Mouse (Mus musculus) lung, embryonic 16.5 days (tissue): ENCODE data around the gene Timm8a1. TPM values are rescaled to one million over a fixed set of nuclear protein-coding genes. Genes with fewer than 3 reads are reported as not detected.
"Not testable (repeated sequence)": the region's sequence is repeated elsewhere in the genome, so short reads cannot be mapped to it uniquely, and the experiment has no call there.

Experiments used
- ATAC-seq: fragments of 200-750 bp; cut with Nextera tagmentation; 2 replicates; pipeline ENCODE4 v1.8.0; 2017; ENCODE audit warnings: low read depth, mild to moderate bottlenecking, moderate library complexity
- H3K27ac ChIP-seq: fragments of 300-500 bp; sonication (generic); 2 replicates; pipeline ENCODE4 v1.5.1; 2014; ENCODE audit warnings: mild to moderate bottlenecking, control low read depth, low read length
- H3K27me3 ChIP-seq: fragments of 300-500 bp; sonication (generic); 2 replicates; pipeline ENCODE4 v1.6.1; 2014; ENCODE audit warnings: low read depth, low read length, mixed read lengths; ENCODE audit not compliant: control insufficient read depth, insufficient read depth
- H3K36me3 ChIP-seq: fragments of 300-500 bp; sonication (generic); 2 replicates; pipeline ENCODE4 v1.6.1; 2014; ENCODE audit warnings: low read length; ENCODE audit not compliant: control insufficient read depth, insufficient read depth
- H3K4me1 ChIP-seq: fragments of 300-500 bp; sonication (generic); replicated peaks from 2 replicates; pipeline ENCODE4 v1.6.1; 2014; ENCODE audit warnings: low read length, mixed read lengths; ENCODE audit not compliant: control insufficient read depth, insufficient read depth
- H3K4me2 ChIP-seq: fragments of 300-500 bp; sonication (generic); 2 replicates; pipeline ENCODE4 v1.6.1; 2014; ENCODE audit warnings: low read depth, low read length, control low read depth
- H3K4me3 ChIP-seq: fragments of 300-500 bp; sonication (generic); 2 replicates; pipeline ENCODE4 v1.5.1; 2014; ENCODE audit warnings: mild to moderate bottlenecking, low read length, control low read depth
- H3K9ac ChIP-seq: fragments of 300-500 bp; sonication (generic); 2 replicates; pipeline ENCODE4 v1.6.1; 2014; ENCODE audit warnings: low read length, control low read depth
- H3K9me3 ChIP-seq: fragments of 300-500 bp; sonication (generic); 2 replicates; pipeline ENCODE4 v1.6.1; 2016; ENCODE audit warnings: low read length; ENCODE audit not compliant: control insufficient read depth
- WGBS: fragments of 180-500 bp; shearing (Covaris S2); extraction: QIAGEN DNeasy Blood & Tissue Kit; methylation state at CpG from one replicate; pipeline ENCODE4 v1.1.7; 2014; 5-methylcytosine and 5-hydroxymethylcytosine counted together
- polyA plus RNA-seq: library from polyadenylated mRNA; unstranded; fragments of >200 nt; fragmentation: Nextera tagmentation; extraction: Ambion mirVana; gene quantifications from 2 replicates; pipeline ENCODE4 v1.2.1, GENCODE M21; 2015

Timm8a1 gene
- polyA plus RNA-seq, 1 experiment from 2014 or later: 58.2 TPM

GRCm38 (mm10) chrX:134540414-134541135 lies 1.1 kb downstream of the Timm8a1 start:
- WGBS: 26% methylated on average over 12 of the region's 12 CpGs
- peak; percentile 39; the same call in 1 of the 2 replicates for ATAC-seq
- Histone ChIP-seq H3K4me3 (peak overlapping the region; percentile 62), H3K27me3 (no peaks in the 10 kb centered on the region), H3K36me3 (0 out of 2 replicates have a peak, but pooled peaks cover 3% of the 10 kb centered on the region), H3K4me2 (peak overlapping the region; percentile 62), H3K9ac (peak overlapping the region; percentile 70), H3K9me3 (no peaks in the 10 kb centered on the region), H3K27ac (no peak overlapping the region; the same call in 1 of the 2 replicates), H3K4me1 (peaks cover 3% of the 10 kb centered on the region; the same call in 1 of the 2 replicates)

GRCm38 (mm10) chrX:134539795-134540194 lies 1.9 kb downstream of the Timm8a1 start:
- H3K27ac ChIP-seq, ATAC-seq: not testable (repeated sequence)
- 90% methylated on average over 10 of the region's 10 CpGs for WGBS

GRCm38 (mm10) chrX:134533346-134533745 lies 8.3 kb downstream of the Timm8a1 start:
- Histone ChIP-seq H3K36me3 (0 out of 2 replicates have a peak, but pooled peaks cover 3% of the 10 kb centered on the region), H3K4me1 (no peaks in the 10 kb centered on the region), H3K4me2 (no peak overlapping the region), H3K27me3 (no peaks in the 10 kb centered on the region), H3K9me3 (no peaks in the 10 kb centered on the region), H3K4me3 (no peak overlapping the region), H3K9ac (no peak overlapping the region), H3K27ac (no peak overlapping the region)
- WGBS: 73% methylated on average over 2 of the region's 2 CpGs
- no peak for ATAC-seq

More at GRCm38 (mm10) chrX:134539795-134540194, 1.9 kb downstream of the Timm8a1 start:
- not testable (repeated sequence) for H3K4me3 ChIP-seq, H3K4me1 ChIP-seq, H3K9ac ChIP-seq, H3K27me3 ChIP-seq, H3K4me2 ChIP-seq, H3K36me3 ChIP-seq, H3K9me3 ChIP-seq

- H3K27me3 ChIP-seq: no peaks in the 10 kb centered on the region
- H3K36me3 ChIP-seq: no peaks in the 10 kb centered on the region
- no peak overlapping the region for H3K9ac ChIP-seq
- 66% methylated on average over 4 of the region's 4 CpGs for WGBS
- ATAC-seq: no peak
- H3K27ac ChIP-seq: no peak overlapping the region
- H3K4me1 ChIP-seq: no peaks in the 10 kb centered on the region
- H3K4me3 ChIP-seq: no peak overlapping the region
- no peaks in the 10 kb centered on the region for H3K9me3 ChIP-seq
- no peak overlapping the region for H3K4me2 ChIP-seq
These were observed 16.4 kb downstream of the Timm8a1 start for GRCm38 (mm10) chrX:134525260-134525659.

- H3K9me3 ChIP-seq: no peaks in the 10 kb centered on the region
- 77% methylated on average over 4 of the region's 4 CpGs for WGBS
- ATAC-seq: no peak
These were observed 17.9 kb downstream of the Timm8a1 start for GRCm38 (mm10) chrX:134523772-134524171.

GRCm38 (mm10) chrX:134509473-134509872 lies 32.2 kb downstream of the Timm8a1 start:
- no peaks in the 10 kb centered on the region for H3K36me3 ChIP-seq
- H3K27ac ChIP-seq: no peak overlapping the region
- H3K9me3 ChIP-seq: no peaks in the 10 kb centered on the region
- H3K4me1 ChIP-seq: no peaks in the 10 kb centered on the region
- H3K9ac ChIP-seq: no peak overlapping the region
- ATAC-seq: no peak
- H3K4me2 ChIP-seq: no peak overlapping the region
- 40% methylated on average over 1 of the region's 2 CpGs for WGBS
- no peak overlapping the region for H3K4me3 ChIP-seq
- H3K27me3 ChIP-seq: no peaks in the 10 kb centered on the region

More at GRCm38 (mm10) chrX:134523772-134524171, 17.9 kb downstream of the Timm8a1 start:
- Histone ChIP-seq H3K36me3 (no peaks in the 10 kb centered on the region), H3K27ac (no peak overlapping the region), H3K4me3 (no peak overlapping the region), H3K27me3 (no peaks in the 10 kb centered on the region), H3K9ac (no peak overlapping the region), H3K4me2 (no peak overlapping the region), H3K4me1 (no peaks in the 10 kb centered on the region)

- no peaks in the 10 kb centered on the region for H3K4me1 ChIP-seq
- H3K36me3 ChIP-seq: no peaks in the 10 kb centered on the region
- no peaks in the 10 kb centered on the region for H3K9me3 ChIP-seq
- no peak overlapping the region for H3K9ac ChIP-seq
- no peak overlapping the region for H3K4me2 ChIP-seq
- H3K27me3 ChIP-seq: no peaks in the 10 kb centered on the region
- ATAC-seq: no peak
- 73% methylated on average over 6 of the region's 6 CpGs for WGBS
- no peak overlapping the region for H3K27ac ChIP-seq
- no peak overlapping the region for H3K4me3 ChIP-seq
These were observed 33.7 kb downstream of the Timm8a1 start for GRCm38 (mm10) chrX:134507977-134508376.

- Histone ChIP-seq H3K4me2 (no peak overlapping the region), H3K4me1 (no peaks in the 10 kb centered on the region), H3K36me3 (no peaks in the 10 kb centered on the region), H3K9me3 (no peaks in the 10 kb centered on the region), H3K9ac (no peak overlapping the region), H3K27ac (no peak overlapping the region), H3K4me3 (no peak overlapping the region), H3K27me3 (no peaks in the 10 kb centered on the region)
- WGBS: 81% methylated on average over 8 of the region's 8 CpGs
- ATAC-seq: no peak
These were observed 41.0 kb downstream of the Timm8a1 start for GRCm38 (mm10) chrX:134500651-134501050.
